Mouse (Mus musculus) lung, postnatal 4 days (tissue): ENCODE measurements around the gene Hesx1.
"Not testable (repeated sequence)": the region's sequence is repeated elsewhere in the genome, so short reads cannot be mapped to it uniquely, and the experiment has no call there.

ENCODE experiments used
- DNase-seq, 2 experiments: peaks; one replicate each; pipeline ENCODE4 v3.0.0; 2021

The Hesx1 gene

GRCm38 (mm10) chr14:26994211-26994741, at the start of gene Hesx1:
Gene Hesx1 (plus strand): TSS chr14:26994416.
- DNase-seq, result peak; percentile 54 to 65

- not testable (repeated sequence) for DNase-seq
These were observed 38.1 kb upstream of the Hesx1 start for GRCm38 (mm10) chr14:26956139-26956538.

DNA sequence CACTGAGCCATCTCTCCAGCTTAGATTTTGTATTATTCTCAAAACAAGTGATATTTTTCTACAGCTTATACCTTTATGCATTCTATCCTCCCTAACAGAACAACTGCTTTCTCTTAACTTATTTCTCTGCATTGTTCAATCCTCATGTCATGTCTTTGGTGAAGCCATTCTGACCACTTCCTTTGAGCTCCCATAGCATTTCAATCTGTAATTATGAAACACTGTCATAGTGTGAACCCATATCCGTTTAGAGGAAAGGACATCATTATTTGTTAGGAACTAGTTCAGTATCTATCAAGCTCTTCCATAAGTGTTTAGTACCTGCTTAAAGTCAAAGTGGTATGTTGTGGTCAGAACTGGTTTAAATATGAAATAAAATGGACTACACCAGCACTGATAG, 33.7 kb upstream of the Hesx1 start:
- no peak for DNase-seq

DNA sequence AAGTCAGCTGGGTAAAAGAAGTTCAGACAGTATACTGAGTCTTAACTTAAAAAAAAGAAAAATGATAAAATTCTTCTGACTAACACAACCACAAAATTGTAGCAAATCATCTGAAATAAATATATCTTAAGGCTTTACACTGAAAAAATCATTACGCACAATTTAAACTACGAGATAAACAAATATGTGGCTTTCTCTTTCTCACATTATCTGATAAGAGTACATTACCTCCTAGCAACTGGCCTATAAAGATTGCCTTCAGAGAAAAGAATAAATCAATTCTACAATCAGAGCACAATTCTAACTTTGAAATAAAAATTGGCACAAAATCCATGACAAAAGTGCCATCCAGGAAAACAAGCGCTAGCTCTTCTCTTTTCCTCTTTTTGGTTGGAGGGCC, 25.1 kb upstream of the Hesx1 start:
- no peak for DNase-seq

DNA sequence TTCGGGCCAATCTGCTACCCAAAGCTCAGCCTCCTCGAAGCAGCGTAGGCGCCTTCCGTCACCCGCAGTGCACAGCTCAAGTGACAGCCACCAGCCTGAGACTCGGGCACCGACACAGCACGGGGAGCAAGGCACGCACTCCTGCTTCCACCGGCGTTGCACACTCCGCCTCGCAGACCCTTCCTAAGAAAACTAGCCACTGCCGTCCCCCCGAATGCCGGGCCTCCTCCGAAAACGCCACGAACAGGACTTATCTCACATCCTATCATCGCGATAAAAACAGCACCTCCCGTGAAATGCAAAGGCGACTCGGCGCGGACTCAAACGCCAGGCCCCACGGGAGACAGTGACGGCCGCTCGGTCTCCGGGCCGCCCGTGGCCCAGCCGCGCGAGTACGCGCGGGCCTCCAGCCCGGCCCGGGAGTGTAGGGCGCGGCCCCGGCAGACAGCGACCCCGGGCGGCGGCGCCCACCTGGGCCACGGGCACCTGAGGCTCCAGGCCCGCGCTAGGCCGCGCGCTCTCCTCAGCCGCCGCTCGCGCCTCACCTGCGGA, 24.3 kb upstream of the Hesx1 start:
- no peak for DNase-seq

- peak; percentile 96 to 98 for DNase-seq
These were observed 23.7 kb upstream of the Hesx1 start for GRCm38 (mm10) chr14:26970439-26970932.

GRCm38 (mm10) chr14:26971106-26971789, 23.0 kb upstream of the Hesx1 start, which contains the start of gene Appl1:
Gene Appl1 (minus strand): TSS chr14:26971232.
- DNase-seq, result no peak

GRCm38 (mm10) chr14:26973089-26973488, 21.1 kb upstream of the Hesx1 start:
- DNase-seq, result no peak

GRCm38 (mm10) chr14:26975490-26975889, 18.7 kb upstream of the Hesx1 start:
- no peak for DNase-seq

GRCm38 (mm10) chr14:26976212-26976611, 18.0 kb upstream of the Hesx1 start:
- no peak for DNase-seq

DNA sequence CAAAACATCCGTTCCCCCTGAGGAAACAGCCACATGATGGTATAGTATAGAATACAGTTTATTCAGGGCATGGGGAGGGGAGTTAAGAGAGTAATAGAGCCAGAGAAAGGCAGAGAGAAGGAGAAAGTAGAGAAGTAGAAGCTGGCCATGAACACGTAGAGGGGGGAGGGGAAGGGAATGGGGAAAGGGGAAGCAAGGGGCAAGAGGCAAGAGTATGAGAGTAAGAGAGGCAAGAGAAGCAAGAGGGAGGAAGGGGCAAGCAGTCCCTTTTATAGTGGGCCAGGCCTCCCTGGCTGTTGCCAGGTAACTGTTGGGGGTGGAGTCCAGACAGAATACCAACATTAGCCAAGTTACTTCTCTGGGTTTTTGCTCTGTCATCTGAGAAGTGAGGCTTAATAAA, 16.7 kb upstream of the Hesx1 start:
- DNase-seq, result no peak

- DNase-seq, result no peak
These were observed 14.4 kb upstream of the Hesx1 start for GRCm38 (mm10) chr14:26979808-26980207.

DNA sequence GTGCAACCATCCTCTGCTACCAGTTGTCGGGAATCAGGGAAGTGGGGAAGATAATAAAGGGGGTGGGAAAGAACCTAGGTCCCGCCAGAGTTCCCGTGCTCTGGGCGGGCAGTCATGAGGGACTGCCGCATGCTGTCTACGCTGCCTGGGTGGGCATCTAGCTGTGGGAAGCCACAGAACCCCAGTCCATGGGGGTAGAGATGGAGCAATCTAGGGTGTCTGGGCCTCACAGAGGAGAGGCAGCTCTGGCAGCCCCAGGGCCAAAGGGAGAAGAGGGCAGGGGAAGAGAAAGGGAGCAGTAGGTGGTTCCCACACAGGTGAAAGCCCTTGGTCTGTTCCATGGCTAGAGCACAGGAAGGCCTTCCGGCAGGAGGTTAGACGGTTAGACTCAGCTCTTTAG, 13.2 kb upstream of the Hesx1 start:
- DNase-seq, result no peak

GRCm38 (mm10) chr14:26981494-26982149, 12.6 kb upstream of the Hesx1 start:
- no peak for DNase-seq

DNA sequence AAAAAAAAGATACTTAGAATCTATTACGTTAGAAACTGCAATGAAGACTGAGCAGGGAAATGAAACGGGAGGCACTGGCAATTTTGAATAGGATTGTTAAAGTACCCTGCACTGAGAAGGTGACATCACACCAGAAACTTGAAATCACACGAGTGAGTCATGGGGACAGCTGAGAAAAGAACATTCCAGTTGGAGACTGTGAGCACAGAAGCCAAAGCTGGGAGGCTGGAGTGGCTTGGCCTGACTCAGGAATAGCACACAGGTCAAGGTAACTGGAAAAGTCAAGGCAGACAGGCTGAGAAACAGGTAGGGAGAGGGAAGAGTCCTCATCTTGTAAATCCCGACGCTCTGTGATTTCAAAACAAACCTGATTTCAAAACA, 12.1 kb upstream of the Hesx1 start:
- DNase-seq, result no peak

DNA sequence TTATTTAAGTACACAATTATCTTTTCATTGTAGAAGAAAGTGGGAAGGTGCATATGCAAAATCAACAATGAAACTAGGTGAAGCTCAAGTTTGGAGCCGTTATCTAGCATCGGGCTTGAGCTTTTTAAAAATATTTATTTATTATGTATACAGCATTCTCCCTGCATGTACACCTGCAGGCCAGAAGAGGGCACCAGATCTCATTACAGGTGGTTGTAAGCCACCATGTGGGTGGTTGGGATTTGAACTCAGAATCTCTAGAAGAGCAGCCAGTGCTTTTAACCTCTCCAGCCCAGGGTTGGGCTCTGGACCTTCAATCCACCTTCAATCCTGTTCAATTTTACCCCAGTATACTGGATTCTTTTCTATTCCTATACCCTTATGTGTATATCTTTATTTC, 5.5 kb upstream of the Hesx1 start:
- no peak for DNase-seq

DNA sequence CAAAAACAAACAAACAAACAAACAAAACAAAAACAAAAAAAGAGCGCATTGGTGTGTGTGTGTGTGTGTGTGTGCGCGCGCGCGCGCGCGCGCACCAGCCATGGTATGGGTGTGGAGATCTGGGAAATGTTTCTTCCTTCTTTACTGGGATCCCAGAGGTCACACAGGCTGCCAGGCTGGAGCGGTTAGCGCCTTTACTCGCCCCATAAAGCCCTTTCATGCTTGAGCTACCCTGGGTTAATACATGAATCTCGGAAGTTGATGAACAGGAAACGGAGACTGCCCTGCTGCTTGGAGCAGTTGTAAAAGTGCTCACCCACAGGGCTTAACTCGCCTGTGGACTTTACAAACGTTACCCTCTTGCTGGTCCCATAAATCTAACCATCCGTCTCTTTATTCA, 2.6 kb upstream of the Hesx1 start:
- DNase-seq, result no peak

- DNase-seq, result no peak
These were observed 789 bp upstream of the Hesx1 start for GRCm38 (mm10) chr14:26993427-26993826.

DNA sequence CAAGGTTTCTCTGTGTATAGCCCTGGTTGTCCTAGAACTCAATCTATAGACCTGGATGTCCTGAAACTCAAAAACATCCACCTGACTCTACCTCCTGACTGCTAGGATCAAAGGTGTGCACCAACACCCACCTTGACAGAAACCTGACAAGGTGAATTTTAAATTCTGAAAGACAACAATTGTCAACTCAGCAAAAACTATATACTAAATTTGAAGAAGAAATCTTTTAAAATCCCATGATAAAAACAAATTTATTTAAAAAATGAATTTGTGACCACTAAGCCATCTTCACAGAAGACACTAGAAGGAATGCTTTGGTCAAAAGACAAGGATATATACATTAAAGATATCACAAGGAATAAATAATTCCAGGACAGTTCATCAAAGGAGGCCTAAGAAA, 2.0 kb downstream of the Hesx1 start:
- no peak for DNase-seq

DNA sequence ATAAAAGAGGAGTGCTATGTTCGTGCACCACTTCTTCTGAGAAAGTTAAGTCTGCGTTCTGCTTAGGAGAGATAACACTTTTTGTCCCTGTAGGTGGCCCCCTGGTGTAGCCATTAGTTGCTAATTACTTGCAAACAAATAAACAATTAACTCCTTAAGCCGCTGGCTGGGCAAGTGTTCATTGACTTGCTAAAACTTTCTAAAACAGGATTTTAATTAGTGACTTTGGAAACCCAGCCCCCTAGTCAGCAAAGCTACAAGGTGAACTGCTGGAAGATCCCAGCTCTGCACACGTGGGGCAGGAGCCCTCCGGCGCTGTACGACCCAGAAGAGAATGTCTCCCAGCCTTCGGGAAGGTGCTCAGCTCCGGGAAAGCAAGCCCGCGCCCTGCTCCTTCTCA, 6.2 kb downstream of the Hesx1 start:
- DNase-seq, result no peak

DNA sequence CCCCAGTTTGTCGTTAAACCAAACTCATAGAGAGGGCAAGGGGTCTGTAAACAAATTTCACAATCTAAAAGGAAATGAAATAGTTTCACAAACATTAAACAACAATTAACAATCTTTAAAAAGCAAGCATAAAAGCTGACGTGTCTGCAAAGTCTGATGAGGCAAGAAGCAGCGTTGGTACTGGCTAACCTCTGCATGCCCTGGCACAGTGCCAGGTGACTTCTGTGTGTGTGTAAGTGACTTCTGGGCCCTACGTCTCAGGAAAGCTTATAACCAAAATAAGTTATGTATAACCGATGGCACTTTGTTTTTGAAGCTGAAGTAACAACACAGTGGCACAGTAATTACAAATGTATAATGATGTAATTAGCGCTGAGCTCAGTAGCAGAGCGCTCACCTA, 10.7 kb downstream of the Hesx1 start:
- DNase-seq, result peak; percentile 10 to 38

- DNase-seq, result no peak
These were observed 11.7 kb downstream of the Hesx1 start for GRCm38 (mm10) chr14:27005937-27006336.

DNA sequence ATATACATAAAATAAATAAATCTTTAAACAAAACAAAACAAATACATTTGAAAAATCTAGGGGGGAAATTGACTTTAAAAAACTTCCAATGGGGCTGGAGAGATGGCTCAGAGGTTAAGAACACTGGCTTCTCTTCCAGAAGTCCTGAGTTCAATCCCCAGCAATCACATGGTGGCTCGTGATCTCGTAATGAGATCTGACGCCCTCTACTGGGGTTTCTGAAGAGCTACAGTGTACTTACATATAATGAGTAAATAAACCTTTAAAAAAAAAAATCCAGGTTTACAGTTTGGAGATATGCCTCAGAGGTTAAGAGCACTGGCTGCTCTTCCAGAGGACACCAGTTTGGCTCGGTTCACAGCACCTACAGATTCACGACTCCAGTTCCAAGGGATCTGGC, 17.3 kb downstream of the Hesx1 start:
- no peak for DNase-seq

DNA sequence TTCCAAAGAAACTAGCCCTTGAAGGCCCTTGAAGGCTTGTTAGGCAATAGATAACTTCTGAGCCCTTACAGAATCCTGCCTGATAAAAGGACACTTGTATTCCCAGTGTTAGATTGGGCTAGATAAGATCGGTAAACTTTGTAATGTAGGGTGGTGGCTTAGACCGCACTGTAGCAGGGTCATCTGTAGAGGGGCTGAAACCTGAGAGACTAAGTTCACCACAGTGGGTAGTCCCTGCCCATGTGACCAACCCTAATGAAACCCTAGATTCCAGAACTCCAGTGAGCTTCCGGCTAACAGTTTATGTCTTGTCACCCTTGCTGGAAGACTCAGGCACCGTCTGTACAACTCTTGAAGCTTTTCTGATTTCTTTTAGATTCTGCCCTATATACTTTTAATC, 19.4 kb downstream of the Hesx1 start:
- no peak for DNase-seq
